Mouse (Mus musculus) kidney, adult 2 months (tissue): ENCODE data around the gene Zfp553. TPM values are rescaled to one million over a fixed set of nuclear protein-coding genes. Genes with fewer than 3 reads are reported as not detected.

Experiments used
- DNase-seq: peaks from one replicate; pipeline ENCODE4 v3.0.0; 2021
- H3K27ac ChIP-seq: fragments of 200-500 bp; 2 replicates; pipeline ENCODE4 v1.5.1; 2012; ENCODE audit warnings: low read depth, low read length, control low read depth, inconsistent platforms; ENCODE audit not compliant: insufficient read depth
- H3K27me3 ChIP-seq: fragments of 200-500 bp; replicated peaks from 2 replicates; pipeline ENCODE4 v1.6.1; 2012; ENCODE audit warnings: mild to moderate bottlenecking, moderate library complexity, low read length, inconsistent platforms; ENCODE audit not compliant: control insufficient read depth, insufficient read depth
- H3K36me3 ChIP-seq: fragments of 200-500 bp; 2 replicates; pipeline ENCODE4 v1.6.1; 2012; ENCODE audit warnings: mild to moderate bottlenecking, moderate library complexity, low read length, inconsistent platforms; ENCODE audit not compliant: control insufficient read depth, insufficient read depth
- H3K4me1 ChIP-seq: fragments of 200-500 bp; 2 replicates; pipeline ENCODE4 v1.6.1; 2011; ENCODE audit warnings: low read length; ENCODE audit not compliant: control insufficient read depth, insufficient read depth
- H3K4me3 ChIP-seq: fragments of 200-500 bp; 2 replicates; pipeline ENCODE4 v1.5.1; 2011; ENCODE audit warnings: mild to moderate bottlenecking, low read depth, low read length, control low read depth; ENCODE audit not compliant: insufficient read depth
- CTCF ChIP-seq: fragments of 200-500 bp; conservative IDR thresholded peaks from 2 replicates; pipeline ENCODE4 v1.5.1; 2011; ENCODE audit warnings: low read depth, mild to moderate bottlenecking, control low read depth, low read length, moderate library complexity, mixed read lengths; ENCODE audit not compliant: insufficient read depth, insufficient read length
- POLR2A ChIP-seq: fragments of 200-500 bp; IDR thresholded peaks from one replicate; pipeline ENCODE4 v1.6.1; 2011; ENCODE audit warnings: low read depth, low read length, control low read depth
- WGBS: fragments of 180-500 bp; shearing (Covaris S2); methylation state at CpG from one replicate; pipeline ENCODE4 v1.1.7; 2018; 5-methylcytosine and 5-hydroxymethylcytosine counted together
- polyA plus RNA-seq: library from polyadenylated mRNA; depleted of rRNA; stranded (reverse); fragments of >200 nt; gene quantifications from 2 replicates; pipeline ENCODE4 v1.2.3, GENCODE M21; 2012

Gene Zfp553
- polyA plus RNA-seq, 1 experiment: 7.9 TPM

DNA sequence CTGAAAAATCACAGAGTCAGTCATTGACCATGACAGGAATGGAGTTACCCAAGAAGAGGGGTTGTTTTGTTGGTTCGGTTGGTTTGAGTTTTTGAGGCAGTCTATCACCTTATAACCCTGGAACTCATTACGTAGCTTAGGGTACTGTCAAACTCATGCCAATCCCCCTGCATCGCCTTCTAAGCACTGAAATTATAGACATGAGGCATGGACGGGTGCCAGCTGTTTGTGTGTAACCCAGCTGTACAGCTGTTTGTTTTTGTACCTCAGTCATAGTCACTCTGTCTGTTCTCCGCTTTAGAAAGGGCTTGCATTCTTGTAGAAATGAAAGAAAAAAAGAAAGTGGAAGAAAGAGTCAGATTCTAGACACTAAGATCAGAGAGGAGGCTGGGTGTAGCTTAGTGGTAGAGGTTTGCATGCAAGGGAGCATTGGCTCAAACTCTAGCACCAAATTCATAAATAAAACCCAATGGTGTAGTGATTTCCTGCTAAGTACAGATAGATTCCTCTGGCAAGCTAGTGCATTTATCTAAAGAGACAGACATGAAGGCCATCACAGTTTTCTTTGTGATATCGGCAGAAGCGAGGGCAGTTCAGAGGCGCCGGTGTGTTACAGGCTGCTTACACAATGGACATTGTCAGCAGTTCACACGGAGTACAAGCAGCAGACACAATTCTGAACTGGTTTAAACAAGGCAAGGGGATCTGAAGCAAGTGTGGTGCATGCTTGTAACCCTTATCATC is 29.5 kb downstream of the Zfp553 start:
- H3K27me3 ChIP-seq: no peaks in the 10 kb centered on the region
- TF ChIP-seq POLR2A (no peak), CTCF (no peak)
- H3K4me3 ChIP-seq: no peak overlapping the region
- H3K36me3 ChIP-seq: no peaks in the 10 kb centered on the region
- H3K4me1 ChIP-seq: peaks cover 3% of the 10 kb centered on the region; the same call in 1 of the 2 replicates
- 74% methylated on average over 10 of the region's 10 CpGs for WGBS
- H3K27ac ChIP-seq: no peak overlapping the region
- DNase-seq: no peak

DNA sequence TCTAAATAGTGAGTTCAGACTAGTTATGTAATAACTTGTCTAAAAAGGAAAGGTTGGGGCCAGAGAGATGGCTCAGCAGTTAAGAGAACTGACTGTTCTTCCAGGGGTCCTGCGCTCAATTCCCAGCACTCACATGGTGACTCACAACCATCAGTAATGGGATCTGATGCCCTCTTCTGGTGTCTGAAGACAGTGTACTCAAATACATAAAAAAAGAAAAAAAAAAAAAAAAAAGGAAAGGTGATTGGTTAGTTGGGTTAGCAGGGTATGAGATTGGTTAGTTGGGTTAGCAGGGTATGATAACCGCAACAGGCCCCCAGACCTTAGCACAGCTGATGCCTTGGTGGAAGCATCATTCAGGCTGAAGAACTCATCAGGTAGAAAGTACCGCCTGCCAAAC is 30.7 kb downstream of the Zfp553 start:
- Histone ChIP-seq H3K27ac (no peak overlapping the region), H3K4me3 (no peak overlapping the region), H3K4me1 (peaks cover 3% of the 10 kb centered on the region; the same call in 1 of the 2 replicates), H3K36me3 (no peaks in the 10 kb centered on the region), H3K27me3 (no peaks in the 10 kb centered on the region)
- TF ChIP-seq POLR2A (no peak), CTCF (no peak)
- DNase-seq: no peak
- 100% methylated on average over 3 of the region's 3 CpGs for WGBS

DNA sequence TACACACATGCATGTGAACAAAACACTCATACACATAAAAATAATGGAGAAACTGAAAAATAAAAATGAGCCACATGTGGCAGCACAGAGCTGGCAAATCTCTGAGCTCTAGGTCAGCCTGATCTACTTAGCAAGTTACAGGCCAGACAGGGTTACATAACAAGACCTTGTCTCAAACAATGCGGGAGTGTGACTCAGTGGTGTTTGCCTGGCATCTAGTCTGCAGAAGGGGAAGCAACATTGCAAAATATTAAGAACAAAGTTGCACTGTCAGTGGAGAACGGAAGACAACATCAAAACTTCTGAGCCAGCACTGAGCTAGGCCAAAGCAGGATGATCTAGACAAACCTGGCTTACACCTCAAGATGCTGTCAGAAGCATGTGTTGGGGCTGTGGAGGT is 37.4 kb downstream of the Zfp553 start:
- peaks cover 6% of the 10 kb centered on the region; the same call in 1 of the 2 replicates for H3K36me3 ChIP-seq
- no peak overlapping the region for H3K4me3 ChIP-seq
- TF ChIP-seq CTCF (0 out of 2 replicates have a peak, but pooled peaks have one; percentile 2), POLR2A (no peak)
- no peaks in the 10 kb centered on the region for H3K27me3 ChIP-seq
- DNase-seq: peak; percentile 13
- H3K27ac ChIP-seq: peak overlapping the region; percentile 13; the same call in 1 of the 2 replicates
- H3K4me1 ChIP-seq: peaks cover 5% of the 10 kb centered on the region; the same call in 1 of the 2 replicates
- 56% methylated on average over 2 of the region's 2 CpGs for WGBS

DNA sequence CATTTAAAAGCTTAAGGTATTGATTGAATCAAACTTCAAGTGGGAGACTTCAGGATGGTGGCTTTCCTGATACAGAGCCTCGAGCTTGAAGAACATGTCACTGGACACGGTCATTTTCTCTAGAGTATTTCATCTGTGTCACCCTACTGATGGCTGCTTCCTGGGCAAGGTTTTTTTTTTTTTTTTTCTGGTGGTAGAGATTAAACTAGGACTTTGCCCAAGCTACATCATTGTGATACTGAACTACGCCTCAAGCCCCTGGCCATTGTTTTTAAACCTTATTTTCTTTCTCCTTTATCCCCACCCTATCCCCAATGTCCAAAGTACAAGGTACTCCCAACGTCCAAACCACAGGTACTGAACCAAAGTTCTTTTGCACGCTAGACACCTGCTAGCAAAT is 37.8 kb downstream of the Zfp553 start:
- WGBS: 63% methylated on average over 5 of the region's 5 CpGs
- TF ChIP-seq POLR2A (no peak), CTCF (no peak)
- Histone ChIP-seq H3K4me3 (peak overlapping the region; percentile 30; the same call in 1 of the 2 replicates), H3K36me3 (peaks cover 6% of the 10 kb centered on the region; the same call in 1 of the 2 replicates), H3K27me3 (no peaks in the 10 kb centered on the region), H3K27ac (no peak overlapping the region), H3K4me1 (peaks cover 5% of the 10 kb centered on the region; the same call in 1 of the 2 replicates)
- peak; percentile 47 for DNase-seq

DNA sequence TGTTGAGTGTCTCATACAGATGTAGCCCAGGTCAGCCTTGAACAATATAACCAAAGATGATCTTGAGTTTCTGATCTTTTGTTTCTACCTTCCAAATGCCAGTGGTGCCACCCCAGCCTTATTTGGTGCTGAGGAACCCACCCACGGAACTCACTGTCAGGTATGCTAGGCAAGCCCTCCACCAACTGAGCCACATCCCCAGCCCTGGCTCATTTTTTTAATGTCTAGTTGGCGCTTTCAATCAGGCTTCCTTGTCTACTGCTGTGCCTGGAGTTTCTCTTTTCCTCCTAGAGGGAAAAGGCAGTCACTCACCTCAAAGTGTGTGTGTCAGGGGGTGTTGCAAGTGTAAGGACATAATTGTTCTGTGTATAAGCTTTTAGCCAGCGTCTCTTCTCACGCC is 38.2 kb downstream of the Zfp553 start:
- peak overlapping the region; percentile 30 for H3K4me3 ChIP-seq
- 70% methylated on average over 4 of the region's 4 CpGs for WGBS
- no peak for TF ChIP-seq POLR2A
- TF ChIP-seq CTCF: no peak
- no peaks in the 10 kb centered on the region for H3K27me3 ChIP-seq
- DNase-seq: no peak
- H3K36me3 ChIP-seq: peaks cover 6% of the 10 kb centered on the region; the same call in 1 of the 2 replicates
- peaks cover 6% of the 10 kb centered on the region for H3K4me1 ChIP-seq
- H3K27ac ChIP-seq: no peak overlapping the region

DNA sequence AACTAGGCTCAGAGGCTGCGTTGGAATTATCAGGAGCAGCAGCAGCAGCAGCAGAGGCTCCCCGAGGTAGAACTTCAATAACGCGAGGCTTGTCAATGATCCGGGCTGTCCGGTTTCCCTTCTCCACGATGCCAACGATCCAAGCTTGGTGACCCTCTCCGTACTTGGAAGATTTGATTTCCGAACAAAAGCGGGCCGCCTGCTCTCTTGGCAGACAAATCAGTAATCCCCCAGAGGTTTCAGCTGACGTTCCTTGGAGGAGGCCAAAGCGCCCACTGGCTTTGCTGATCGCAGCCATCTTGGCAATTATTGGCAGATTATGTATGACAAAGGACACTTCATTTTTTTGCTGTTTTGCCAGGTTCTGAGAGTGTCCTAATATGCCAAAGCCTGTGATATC is 39.7 kb downstream of the Zfp553 start:
- peak overlapping the region; percentile 84 for H3K4me3 ChIP-seq
- TF ChIP-seq CTCF (no peak), POLR2A (no peak)
- no peak overlapping the region for H3K27ac ChIP-seq
- H3K36me3 ChIP-seq: peaks cover 6% of the 10 kb centered on the region; the same call in 1 of the 2 replicates
- DNase-seq: peak; percentile 35
- peaks cover 18% of the 10 kb centered on the region for H3K4me1 ChIP-seq
- no peaks in the 10 kb centered on the region for H3K27me3 ChIP-seq
- WGBS: 59% methylated on average over 15 of the region's 15 CpGs

DNA sequence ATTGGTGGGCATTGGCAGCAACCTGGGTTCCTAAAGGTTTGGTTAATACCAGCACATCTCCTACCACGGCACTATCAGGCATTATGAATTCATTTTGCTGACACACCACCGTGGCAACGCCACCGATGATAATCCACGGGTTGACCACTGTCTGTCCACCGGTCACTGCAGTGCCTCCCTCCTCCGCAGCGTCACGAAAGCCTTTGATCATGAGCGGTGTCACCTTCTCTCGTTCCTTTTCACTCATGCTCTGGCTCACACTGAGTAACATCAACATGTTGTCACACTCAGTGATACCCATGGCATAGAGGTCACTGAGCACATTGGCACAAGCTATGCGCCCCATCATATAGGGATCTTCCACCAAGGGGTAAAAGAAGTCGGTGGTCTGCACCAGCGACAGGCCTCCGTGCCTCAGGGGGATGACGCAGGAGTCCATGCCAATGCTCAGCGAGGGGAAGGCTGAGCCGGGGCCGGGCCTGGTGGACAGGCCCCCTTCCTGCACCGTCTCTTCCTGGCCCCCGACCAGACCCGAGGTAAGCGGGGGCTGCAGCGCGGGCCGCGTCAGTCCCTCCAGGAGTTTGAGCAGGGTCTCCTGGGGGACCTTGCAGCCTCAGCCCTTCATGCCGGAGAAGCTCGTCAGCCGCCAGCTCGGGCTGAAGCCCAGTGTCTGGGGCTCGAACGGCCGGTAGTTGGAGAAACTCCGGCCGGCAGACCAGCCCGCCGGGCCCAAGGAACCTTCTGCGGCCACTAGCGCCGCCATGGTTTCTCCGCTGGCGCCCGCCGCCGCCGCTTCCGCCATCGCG is 40.5 kb downstream of the Zfp553 start:
- peak overlapping the region; percentile 77 for H3K27ac ChIP-seq
- WGBS: 6% methylated on average over 49 of the region's 50 CpGs
- peak; percentile 32 for DNase-seq
- peak overlapping the region; percentile 84 for H3K4me3 ChIP-seq
- H3K36me3 ChIP-seq: peaks cover 6% of the 10 kb centered on the region; the same call in 1 of the 2 replicates
- peaks cover 23% of the 10 kb centered on the region for H3K4me1 ChIP-seq
- H3K27me3 ChIP-seq: no peaks in the 10 kb centered on the region
- TF ChIP-seq POLR2A (no peak), CTCF (no peak)
